Mouse (Mus musculus): ENCODE measurements around the gene Smchd1.

DNA sequence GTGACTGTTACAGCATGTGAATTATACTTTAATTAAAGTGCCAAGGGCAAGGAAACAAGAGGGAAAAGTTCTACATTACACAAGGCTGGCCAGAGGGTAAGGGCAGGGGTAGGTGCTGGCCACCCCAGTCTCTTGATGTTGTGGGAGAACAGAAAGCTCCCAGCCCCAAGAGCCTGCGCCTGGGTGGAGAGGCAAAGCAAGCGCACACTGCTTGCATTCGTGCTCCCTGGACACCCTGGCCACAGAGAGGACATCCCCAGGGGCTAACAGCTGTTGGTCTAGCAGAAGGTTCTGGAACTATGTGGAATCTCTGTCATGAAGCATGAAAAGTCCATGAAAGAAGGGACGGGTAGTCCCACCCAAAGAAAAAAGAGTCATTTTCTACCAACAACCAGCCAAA, 168.4 kb downstream of the Smchd1 start:
- TF ChIP-seq CTCF (IDR thresholded peaks at IDR 0.05; ENCODE audit: low read depth), result no peak
- no peak for TF ChIP-seq EP300 (optimal IDR thresholded peaks at IDR 0.05)

Data from stomach, postnatal 0 days (tissue).